In the genomic region with DNA sequence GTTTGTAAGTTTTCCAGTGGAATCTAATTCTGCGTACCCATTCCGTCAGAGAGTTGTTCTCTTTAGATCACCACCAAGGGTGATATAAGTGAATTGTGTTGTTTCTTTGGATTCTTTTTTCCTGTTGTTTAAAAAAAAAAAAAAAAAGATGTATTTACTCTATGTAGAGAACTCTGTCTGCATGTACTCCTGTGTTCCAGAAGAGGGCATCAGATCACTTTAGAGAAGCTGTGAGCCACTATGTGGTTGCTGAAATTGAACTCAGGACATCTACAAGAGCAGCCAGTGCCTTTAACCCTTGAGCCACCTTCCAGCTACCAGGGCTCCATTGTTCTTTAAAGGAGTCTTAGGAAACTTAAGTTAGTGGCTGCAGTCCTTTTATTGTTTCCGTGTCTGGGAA, we compare ENCODE assay signal across 15 mouse cellular contexts. TPM values are rescaled to one million over a fixed set of nuclear protein-coding genes. Genes with fewer than 3 reads are reported as not detected.
A peak's percentile ranks its signal among the peaks of the same experiment; 100 is the strongest.
DNase-seq lines count a peak whose midpoint lies in the region; ATAC-seq and TF ChIP-seq lines count a peak whose summit lies in the region.
"Had no signal": no experiment of that assay in that cellular context is flagged by ENCODE, and none has a peak within 500 bp of the region (broad histone marks: within the 10 kb centered on the region; RNA-seq: fewer than 3 reads in every experiment).

No protein-coding gene starts in this region.

- H3K4me2 ChIP-seq in liver, postnatal 0 days (ENCODE audit: low read depth, low read length): no peak overlapping the region
- no peak overlapping the region for H3K4me2 ChIP-seq in liver, embryonic 12.5 days
- no peak overlapping the region for H3K4me2 ChIP-seq in CH12.LX (ENCODE audit: insufficient read depth, low read depth, poor library complexity, severe bottlenecking)
- H3K4me2 ChIP-seq: hindbrain, embryonic 13.5 days; limb, embryonic 12.5 days; liver, embryonic 15.5 days; neural tube, embryonic 13.5 days had no signal

- TF ChIP-seq RAD21 in CH12.LX (IDR thresholded peaks at IDR 0.05; ENCODE audit: low read depth, low read length): peak; percentile 43

- peak; percentile 20; the same call in 1 of the 2 replicates for TF ChIP-seq CTCF in gastrocnemius, adult 2 months (IDR thresholded peaks at IDR 0.05)
- peak; percentile 15; the same call in 1 of the 2 replicates for TF ChIP-seq CTCF in liver, postnatal 0 days (IDR thresholded peaks at IDR 0.05; ENCODE audit: low read depth)
- peak in 1 of 2 experiments; percentile 59; a peak in 2 of 4 replicates for TF ChIP-seq CTCF in CH12.LX (conservative IDR thresholded peaks at IDR 0.05 in 1 of 2, IDR thresholded peaks at IDR 0.05 in 1 of 2; ENCODE audit: low read depth in 2 of 2, low read length in 2 of 2)
- peak; percentile 23; the same call in 1 of the 2 replicates for TF ChIP-seq CTCF in brain, embryonic 14.5 days (IDR thresholded peaks at IDR 0.05; ENCODE audit: borderline replicate concordance, extremely low read depth, insufficient read depth, insufficient read length)

- no peak overlapping the region for H3K9ac ChIP-seq in liver, postnatal 0 days (replicated peaks)
- H3K9ac ChIP-seq in liver, embryonic 12.5 days: no peak overlapping the region
- no peak overlapping the region for H3K9ac ChIP-seq in CH12.LX (ENCODE audit: insufficient read depth, low read depth)
- H3K9ac ChIP-seq: hindbrain, embryonic 13.5 days; limb, embryonic 12.5 days; liver, embryonic 15.5 days; neural tube, embryonic 13.5 days had no signal

- H3K79me2 ChIP-seq in CH12.LX (replicated peaks; ENCODE audit: control insufficient read depth, extremely low read depth, insufficient read depth, poor library complexity, severe bottlenecking): no peaks in the 10 kb centered on the region

- no peak for ATAC-seq in liver, postnatal 0 days
- no peak for ATAC-seq in liver, embryonic 12.5 days

- H3K4me1 ChIP-seq in liver, postnatal 0 days (ENCODE audit: insufficient read depth): no peaks in the 10 kb centered on the region
- H3K4me1 ChIP-seq in liver, embryonic 12.5 days: no peaks in the 10 kb centered on the region
- H3K4me1 ChIP-seq in CH12.LX (ENCODE audit: control insufficient read depth in 1 of 2, insufficient read depth in 2 of 2): no peaks in the 10 kb centered on the region
- H3K4me1 ChIP-seq: hindbrain, embryonic 13.5 days; limb, embryonic 12.5 days; liver, embryonic 15.5 days; neural tube, embryonic 13.5 days had no signal

- no peak for DNase-seq in gastrocnemius, adult 2 months
- DNase-seq in gastrocnemius, postnatal 14 days: no peak
- no peak for DNase-seq in liver, postnatal 0 days
- DNase-seq in CH12.LX (ENCODE audit: extremely low read depth): peak; percentile 15
- peak; percentile 26 for DNase-seq in brain, embryonic 14.5 days (ENCODE audit: low read depth)
- no peak for DNase-seq in thymus, postnatal 4 days
- DNase-seq: cerebellum, adult 8-10 months; kidney, adult 2 months; right cerebral cortex, postnatal 4 days had no signal

- 81% methylated on average over 3 of the region's 3 CpGs for WGBS in liver, postnatal 0 days (ENCODE audit: insufficient replicate concordance)
- 75% methylated on average over 3 of the region's 3 CpGs for WGBS in liver, embryonic 12.5 days (ENCODE audit: insufficient replicate concordance)

- intact Hi-C loops in gastrocnemius, adult 2 months (cut with DNase I): no loop called here
- intact Hi-C loops in gastrocnemius, postnatal 14 days (cut with DNase I; ENCODE audit: low total_unique reads): no loop called here

- no peak overlapping the region for H3K27ac ChIP-seq in gastrocnemius, adult 2 months
- H3K27ac ChIP-seq in liver, postnatal 0 days (ENCODE audit: low read depth): no peak overlapping the region
- no peak overlapping the region for H3K27ac ChIP-seq in liver, embryonic 12.5 days
- H3K27ac ChIP-seq in CH12.LX (ENCODE audit: insufficient read depth, low read depth): no peak overlapping the region
- H3K27ac ChIP-seq: hindbrain, embryonic 13.5 days; limb, embryonic 12.5 days; liver, embryonic 15.5 days; macrophage; neural tube, embryonic 13.5 days had no signal

- in situ Hi-C loops in CH12.LX (cut with MboI; ENCODE audit: low pct_ligation_motif_present, low pct_unique_long_range_greater_than_20kb, low sequenced_read_pairs): loop anchor here (5.0 kb wide), 1 partner anchor 40 kb away; no protein-coding TSS in a partner anchor

- H3K36me3 ChIP-seq in liver, postnatal 0 days (replicated peaks; ENCODE audit: insufficient read depth, low read length): no peaks in the 10 kb centered on the region; the same call in 1 of the 2 replicates
- H3K36me3 ChIP-seq in liver, embryonic 12.5 days: no peaks in the 10 kb centered on the region
- peaks cover 4 to 19% of the 10 kb centered on the region in 2 experiments for H3K36me3 ChIP-seq in CH12.LX (replicated peaks in 1 of 2; ENCODE audit: control insufficient read depth in 1 of 2, insufficient read depth in 1 of 2, low read length in 1 of 2)
- H3K36me3 ChIP-seq: liver, embryonic 15.5 days had no signal

- no peak overlapping the region for H3K4me3 ChIP-seq in gastrocnemius, adult 2 months
- no peak overlapping the region for H3K4me3 ChIP-seq in liver, postnatal 0 days (ENCODE audit: low read depth, low read length)
- H3K4me3 ChIP-seq in liver, embryonic 12.5 days: no peak overlapping the region
- no peak overlapping the region for H3K4me3 ChIP-seq in CH12.LX (replicated peaks in 1 of 3; ENCODE audit: low read depth in 2 of 3, low read length in 2 of 3, poor library complexity in 1 of 3)
- H3K4me3 ChIP-seq: hindbrain, embryonic 13.5 days; limb, embryonic 12.5 days; liver, embryonic 15.5 days; neural tube, embryonic 13.5 days had no signal

- TF ChIP-seq POLR2A in CH12.LX (IDR thresholded peaks at IDR 0.05; ENCODE audit: low read depth, low read length): no peak
- TF ChIP-seq POLR2A in brain, embryonic 14.5 days (IDR thresholded peaks at IDR 0.05; ENCODE audit: borderline replicate concordance, extremely low read depth, insufficient read depth, insufficient read length, poor library complexity, severe bottlenecking): no peak

- TF ChIP-seq EP300 in liver, postnatal 0 days (IDR thresholded peaks at IDR 0.05; ENCODE audit: low read depth): no peak
- no peak for TF ChIP-seq EP300 in CH12.LX (IDR thresholded peaks at IDR 0.05; ENCODE audit: low read length)

- no peaks in the 10 kb centered on the region for H3K9me3 ChIP-seq in liver, postnatal 0 days (ENCODE audit: low read length)
- H3K9me3 ChIP-seq in liver, embryonic 12.5 days (replicated peaks): no peaks in the 10 kb centered on the region
- H3K9me3 ChIP-seq in CH12.LX (replicated peaks; ENCODE audit: low read length): no peaks in the 10 kb centered on the region
- H3K9me3 ChIP-seq: hindbrain, embryonic 13.5 days; limb, embryonic 12.5 days; liver, embryonic 15.5 days; neural tube, embryonic 13.5 days had no signal

- dilution Hi-C loops in CH12.LX (cut with MboI; ENCODE audit: extremely low pct_ligation_motif_present, extremely low pct_unique_long_range_greater_than_20kb, low sequenced_read_pairs): no loop called here

- H3K27me3 ChIP-seq in liver, postnatal 0 days (ENCODE audit: insufficient read depth, low read length): no peaks in the 10 kb centered on the region
- H3K27me3 ChIP-seq in liver, embryonic 12.5 days (replicated peaks): no peaks in the 10 kb centered on the region
- no peaks in the 10 kb centered on the region for H3K27me3 ChIP-seq in CH12.LX (replicated peaks)
- H3K27me3 ChIP-seq: hindbrain, embryonic 13.5 days; limb, embryonic 12.5 days; liver, embryonic 15.5 days; neural tube, embryonic 13.5 days had no signal

TF ChIP-seq in CH12.LX, 34 proteins besides CTCF, POLR2A, EP300 and RAD21:
- TF ChIP-seq ZNF384 (IDR thresholded peaks at IDR 0.05; ENCODE audit: low read depth, low read length) (peak; percentile 85), TBP (conservative IDR thresholded peaks at IDR 0.05; ENCODE audit: low read depth, low read length) (no peak), SMC3 (IDR thresholded peaks at IDR 0.05; ENCODE audit: low read depth, low read length) (peak; percentile 52)

RNA-seq across cellular contexts. Expression of a gene that starts 48.5 kb away (rescaled TPM):
- total RNA-seq in gastrocnemius, adult 2 months (2021): 10 to 100 TPM; 18.4 to 20.3 TPM
- total RNA-seq in gastrocnemius, postnatal 14 days (2021): 10 to 100 TPM; 17.4 to 17.5 TPM
- 3.0 and 3.7 TPM in 2 replicates for polyA plus RNA-seq in liver, postnatal 0 days (2015; fragmentation: Nextera tagmentation; extraction: Ambion mirVana)
- polyA plus RNA-seq in liver, embryonic 12.5 days (2016; fragmentation: Nextera tagmentation; extraction: Ambion mirVana): 15.2 TPM in 2 replicates
- total RNA-seq in CH12.LX (2012; rRNA removed) (28.2 and 30.9 TPM in 2 replicates), CH12.LX (2014; rRNA removed) (25.5 and 28.1 TPM in 2 replicates)
- 41.9 and 44.1 TPM in 2 replicates for polyA plus RNA-seq in CH12.LX (2012; ENCODE audit: insufficient read length, low read depth)
- 35.0 and 49.1 TPM in 2 replicates for polyA plus RNA-seq in brain, embryonic 14.5 days (2012; rRNA removed)

Comparison
In these comparisons a context has a peak if more than half of its experiments do, and no peak if none do; other contexts are left out.
1. DNase-seq: peak in CH12.LX (single experiment) and brain, embryonic 14.5 days (single experiment); none in gastrocnemius, adult 2 months (single experiment), gastrocnemius, postnatal 14 days (single experiment), liver, postnatal 0 days (single experiment) and thymus, postnatal 4 days (single experiment).